Mouse (Mus musculus): ENCODE results near the gene Fam3c. TPM values are rescaled to one million over a fixed set of nuclear protein-coding genes. Genes with fewer than 3 reads are reported as not detected.
"Not testable (repeated sequence)": the region's sequence is repeated elsewhere in the genome, so short reads cannot be mapped to it uniquely, and the experiment has no call there.

Fam3c gene
- polyA plus RNA-seq, 2 experiments, result 4.7 to 13.3 TPM

- H3K4me2 ChIP-seq (ENCODE audit: low read depth), result no peak overlapping the region
- H3K4me1 ChIP-seq (replicated peaks; ENCODE audit: control insufficient read depth in 2 of 2, insufficient read depth in 2 of 2, low read length in 1 of 2), result no peaks in the 10 kb centered on the region
- H3K36me3 ChIP-seq (replicated peaks; ENCODE audit: control insufficient read depth, insufficient read depth, low read depth), result no peaks in the 10 kb centered on the region
- H3K27me3 ChIP-seq (ENCODE audit: control insufficient read depth, insufficient read depth, low read length), result no peaks in the 10 kb centered on the region
- WGBS (ENCODE audit: insufficient replicate concordance), result 55% methylated on average over 4 of the region's 4 CpGs
- H3K9ac ChIP-seq (replicated peaks), result no peak overlapping the region
- ATAC-seq (ENCODE audit: insufficient read depth), result no peak
- no peak overlapping the region for H3K4me3 ChIP-seq (ENCODE audit: insufficient read depth in 1 of 2, low read depth in 2 of 2, low read length in 2 of 2)
- no peaks in the 10 kb centered on the region for H3K9me3 ChIP-seq (ENCODE audit: control insufficient read depth, low read length)
- DNase-seq (ENCODE audit: low read depth in 3 of 3, low spot score in 3 of 3), result no peak
- TF ChIP-seq EP300 (IDR thresholded peaks at IDR 0.05; ENCODE audit: low read depth) (no peak), CTCF (IDR thresholded peaks at IDR 0.05; ENCODE audit: low read depth) (no peak)
- no peak overlapping the region for H3K27ac ChIP-seq
Measured at GRCm38 (mm10) chr6:22266018-22266417, 90.0 kb downstream of the Fam3c start.

GRCm38 (mm10) chr6:22264094-22264493 lies 91.9 kb downstream of the Fam3c start:
- not testable (repeated sequence) for DNase-seq (ENCODE audit: low read depth in 3 of 3, low spot score in 3 of 3); H3K9me3 ChIP-seq (ENCODE audit: control insufficient read depth, low read length); H3K27me3 ChIP-seq (ENCODE audit: control insufficient read depth, insufficient read depth, low read length); H3K9ac ChIP-seq (replicated peaks); H3K4me1 ChIP-seq (replicated peaks; ENCODE audit: control insufficient read depth in 2 of 2, insufficient read depth in 2 of 2, low read length in 1 of 2); ATAC-seq (ENCODE audit: insufficient read depth); H3K4me3 ChIP-seq (ENCODE audit: insufficient read depth in 1 of 2, low read depth in 2 of 2, low read length in 2 of 2); H3K27ac ChIP-seq; H3K4me2 ChIP-seq (ENCODE audit: low read depth); H3K36me3 ChIP-seq (replicated peaks; ENCODE audit: control insufficient read depth, insufficient read depth, low read depth)
- 59% methylated on average over 8 of the region's 8 CpGs for WGBS (ENCODE audit: insufficient replicate concordance)

- no peak overlapping the region for H3K9ac ChIP-seq (replicated peaks)
- 56% methylated on average over 4 of the region's 4 CpGs for WGBS (ENCODE audit: insufficient replicate concordance)
- no peaks in the 10 kb centered on the region for H3K27me3 ChIP-seq (ENCODE audit: control insufficient read depth, insufficient read depth, low read length)
- H3K4me2 ChIP-seq (ENCODE audit: low read depth), result no peak overlapping the region
- H3K9me3 ChIP-seq (ENCODE audit: control insufficient read depth, low read length), result no peaks in the 10 kb centered on the region
- ATAC-seq (ENCODE audit: insufficient read depth), result no peak
- H3K4me3 ChIP-seq (ENCODE audit: insufficient read depth in 1 of 2, low read depth in 2 of 2, low read length in 2 of 2), result no peak overlapping the region
- no peaks in the 10 kb centered on the region for H3K36me3 ChIP-seq (replicated peaks; ENCODE audit: control insufficient read depth, insufficient read depth, low read depth)
- no peak for TF ChIP-seq CTCF (IDR thresholded peaks at IDR 0.05; ENCODE audit: low read depth)
- no peak for TF ChIP-seq EP300 (IDR thresholded peaks at IDR 0.05; ENCODE audit: low read depth)
- H3K27ac ChIP-seq, result no peak overlapping the region
- DNase-seq (ENCODE audit: low read depth in 3 of 3, low spot score in 3 of 3), result no peak
- no peaks in the 10 kb centered on the region for H3K4me1 ChIP-seq (replicated peaks; ENCODE audit: control insufficient read depth in 2 of 2, insufficient read depth in 2 of 2, low read length in 1 of 2)
Measured at GRCm38 (mm10) chr6:22262519-22262918, 93.5 kb downstream of the Fam3c start.

- 52% methylated on average over 4 of the region's 4 CpGs for WGBS (ENCODE audit: insufficient replicate concordance)
- DNase-seq (ENCODE audit: low read depth in 3 of 3, low spot score in 3 of 3) (no peak), ATAC-seq (ENCODE audit: insufficient read depth) (no peak)
- TF ChIP-seq CTCF (IDR thresholded peaks at IDR 0.05; ENCODE audit: low read depth) (no peak), EP300 (IDR thresholded peaks at IDR 0.05; ENCODE audit: low read depth) (no peak)
- no peak overlapping the region for H3K27ac ChIP-seq
- no peaks in the 10 kb centered on the region for H3K27me3 ChIP-seq (ENCODE audit: control insufficient read depth, insufficient read depth, low read length)
- H3K36me3 ChIP-seq (replicated peaks; ENCODE audit: control insufficient read depth, insufficient read depth, low read depth), result no peaks in the 10 kb centered on the region
- no peak overlapping the region for H3K9ac ChIP-seq (replicated peaks)
- no peaks in the 10 kb centered on the region for H3K4me1 ChIP-seq (replicated peaks; ENCODE audit: control insufficient read depth in 2 of 2, insufficient read depth in 2 of 2, low read length in 1 of 2)
- H3K9me3 ChIP-seq (ENCODE audit: control insufficient read depth, low read length), result no peaks in the 10 kb centered on the region
- no peak overlapping the region for H3K4me2 ChIP-seq (ENCODE audit: low read depth)
- no peak overlapping the region for H3K4me3 ChIP-seq (ENCODE audit: insufficient read depth in 1 of 2, low read depth in 2 of 2, low read length in 2 of 2)
Measured at GRCm38 (mm10) chr6:22258784-22259183, 97.3 kb downstream of the Fam3c start.

Other genes starting within 250 kb of the Fam3c start
- gene Wnt16, start 68.0 kb downstream of the Fam3c start, polyA plus RNA-seq (2012; rRNA removed), result 0.04 TPM in 1 of 2 replicates, not detected in the other
- not detected in 2 replicates for gene Wnt16, start 68.0 kb downstream of the Fam3c start, polyA plus RNA-seq (2014; fragmentation: Nextera tagmentation; extraction: Ambion mirVana)